Mouse (Mus musculus): ENCODE results near the gene Cpz. TPM values are rescaled to one million over a fixed set of nuclear protein-coding genes. Genes with fewer than 3 reads are reported as not detected.

Gene Cpz
- total and polyA plus RNA-seq, 3 experiments, result 0.10 TPM; not detected in 2

GRCm38 (mm10) chr5:35563449-35563848 is 38.0 kb upstream of the Cpz start:
- H3K27me3 ChIP-seq (ENCODE audit: control insufficient read depth in 1 of 2, insufficient read depth in 2 of 2, low read length in 2 of 2), result no peaks in the 10 kb centered on the region
- H3K27ac ChIP-seq (ENCODE audit: control insufficient read depth, low read depth, low read length), result no peak overlapping the region
- TF ChIP-seq SMC3 (IDR thresholded peaks at IDR 0.05; ENCODE audit: low read depth, low read length), result peak; percentile 61
- peak; percentile 13; the same call in 1 of the 2 replicates for TF ChIP-seq ZC3H11A (IDR thresholded peaks at IDR 0.05; ENCODE audit: low read depth, low read length)
- no peak for TF ChIP-seq MYB (IDR thresholded peaks at IDR 0.05; ENCODE audit: low read depth, low read length)
- TF ChIP-seq CTCF (IDR thresholded peaks at IDR 0.05 in 2 of 3, conservative IDR thresholded peaks at IDR 0.05 in 1 of 3; ENCODE audit: control insufficient read depth in 1 of 3, insufficient read depth in 1 of 3, low read depth in 2 of 3, low read length in 3 of 3, poor library complexity in 1 of 3, severe bottlenecking in 1 of 3), result peak; percentile 90 to 99 (median 97)
- TF ChIP-seq SIN3A (IDR thresholded peaks at IDR 0.05; ENCODE audit: low read length), result no peak
- TF ChIP-seq E2F4 (IDR thresholded peaks at IDR 0.05; ENCODE audit: borderline replicate concordance, low read depth, low read length), result no peak
- TF ChIP-seq RAD21 (IDR thresholded peaks at IDR 0.05; ENCODE audit: low read depth, low read length), result peak; percentile 25
- no peak overlapping the region for H3K9ac ChIP-seq (ENCODE audit: control insufficient read depth, low read depth, low read length, poor library complexity, severe bottlenecking)
- no peak overlapping the region for H3K4me3 ChIP-seq (ENCODE audit: control insufficient read depth in 1 of 2, insufficient read depth in 1 of 2, low read depth in 2 of 2, low read length in 2 of 2)
- DNase-seq (ENCODE audit: low read depth, low spot score), result peak; percentile 83
- H3K4me1 ChIP-seq (ENCODE audit: control insufficient read depth in 1 of 2, insufficient read depth in 2 of 2, low read length in 2 of 2), result peaks cover 0 to 19% of the 10 kb centered on the region in 2 experiments; a peak in 2 of 4 replicates
- H3K79me2 ChIP-seq (ENCODE audit: control insufficient read depth, insufficient read depth, low read length, poor library complexity), result 0 out of 2 replicates have a peak, but pooled peaks cover 1% of the 10 kb centered on the region
- H3K36me3 ChIP-seq (ENCODE audit: control insufficient read depth in 1 of 2, insufficient read depth in 2 of 2, low read length in 2 of 2), result peaks cover 10 to 18% of the 10 kb centered on the region in 2 experiments
- no peaks in the 10 kb centered on the region for H3K9me3 ChIP-seq (replicated peaks; ENCODE audit: insufficient read depth, low read length)

GRCm38 (mm10) chr5:35562616-35563015 is 37.1 kb upstream of the Cpz start:
- Histone ChIP-seq H3K79me2 (ENCODE audit: control insufficient read depth, insufficient read depth, low read length, poor library complexity) (0 out of 2 replicates have a peak, but pooled peaks cover 1% of the 10 kb centered on the region), H3K27ac (ENCODE audit: control insufficient read depth, low read depth, low read length) (no peak overlapping the region), H3K36me3 (ENCODE audit: control insufficient read depth in 1 of 2, insufficient read depth in 2 of 2, low read length in 2 of 2) (peaks cover 10 to 15% of the 10 kb centered on the region in 2 experiments), H3K4me1 (ENCODE audit: control insufficient read depth in 1 of 2, insufficient read depth in 2 of 2, low read length in 2 of 2) (peaks cover 0 to 19% of the 10 kb centered on the region in 2 experiments; a peak in 2 of 4 replicates), H3K9me3 (replicated peaks; ENCODE audit: insufficient read depth, low read length) (no peaks in the 10 kb centered on the region), H3K9ac (ENCODE audit: control insufficient read depth, low read depth, low read length, poor library complexity, severe bottlenecking) (no peak overlapping the region), H3K27me3 (ENCODE audit: control insufficient read depth in 1 of 2, insufficient read depth in 2 of 2, low read length in 2 of 2) (no peaks in the 10 kb centered on the region), H3K4me3 (ENCODE audit: control insufficient read depth in 1 of 2, insufficient read depth in 1 of 2, low read depth in 2 of 2, low read length in 2 of 2) (no peak overlapping the region)
- no peak for DNase-seq (ENCODE audit: low read depth, low spot score)
- TF ChIP-seq UBTF (IDR thresholded peaks at IDR 0.05; ENCODE audit: borderline replicate concordance, insufficient read depth, low read depth, low read length) (no peak), USF2 (IDR thresholded peaks at IDR 0.05; ENCODE audit: borderline replicate concordance in 1 of 2, insufficient read depth in 1 of 2, low read depth in 1 of 2, low read length in 2 of 2) (no peak), NELFE (IDR thresholded peaks at IDR 0.05; ENCODE audit: low read depth, low read length) (no peak), MAX (IDR thresholded peaks at IDR 0.05; ENCODE audit: low read length) (no peak), CTCF (IDR thresholded peaks at IDR 0.05 in 2 of 3, conservative IDR thresholded peaks at IDR 0.05 in 1 of 3; ENCODE audit: control insufficient read depth in 1 of 3, insufficient read depth in 1 of 3, low read depth in 2 of 3, low read length in 3 of 3, poor library complexity in 1 of 3, severe bottlenecking in 1 of 3) (no peak), ETS1 (IDR thresholded peaks at IDR 0.05; ENCODE audit: low read depth, low read length) (no peak), BHLHE40 (IDR thresholded peaks at IDR 0.05; ENCODE audit: borderline replicate concordance, low read depth, low read length) (no peak), ELF1 (IDR thresholded peaks at IDR 0.05; ENCODE audit: low read depth, low read length) (no peak), NRF1 (IDR thresholded peaks at IDR 0.05; ENCODE audit: insufficient read depth, low read depth, low read length, poor library complexity, severe bottlenecking) (no peak), HCFC1 (IDR thresholded peaks at IDR 0.05; ENCODE audit: low read depth, low read length) (no peak), POLR2AphosphoS5 (IDR thresholded peaks at IDR 0.05; ENCODE audit: borderline replicate concordance, low read depth, low read length) (no peak), ZMIZ1 (IDR thresholded peaks at IDR 0.05; ENCODE audit: low read depth, low read length) (no peak), ZNF384 (IDR thresholded peaks at IDR 0.05; ENCODE audit: low read depth, low read length) (no peak), ZKSCAN1 (IDR thresholded peaks at IDR 0.05; ENCODE audit: low read depth, low read length) (no peak), MEF2A (IDR thresholded peaks at IDR 0.05; ENCODE audit: extremely low read depth, insufficient replicate concordance, low read depth, low read length, poor library complexity, severe bottlenecking) (no peak), RCOR1 (IDR thresholded peaks at IDR 0.05; ENCODE audit: low read depth, low read length) (no peak), E2F4 (IDR thresholded peaks at IDR 0.05; ENCODE audit: borderline replicate concordance, low read depth, low read length) (no peak)

Data from MEL (cell line).